Mouse (Mus musculus): ENCODE measurements around the gene Ripply2. TPM values are rescaled to one million over a fixed set of nuclear protein-coding genes. Genes with fewer than 3 reads are reported as not detected.

Gene Ripply2
- polyA plus RNA-seq, 1 experiment = not detected

GRCm38 (mm10) chr9:87008507-87008906 is 6.8 kb upstream of the Ripply2 start:
- H3K27ac ChIP-seq (ENCODE audit: insufficient read depth, low read depth, low read length) = no peak overlapping the region
- TF ChIP-seq POLR2A (IDR thresholded peaks at IDR 0.05; ENCODE audit: insufficient read depth, low read depth, low read length) (no peak), CTCF (IDR thresholded peaks at IDR 0.05; ENCODE audit: insufficient read depth, low read depth, low read length) (no peak)
- WGBS = 55% methylated on average over 6 of the region's 6 CpGs
- no peak overlapping the region for H3K4me3 ChIP-seq (ENCODE audit: insufficient read depth, low read depth, low read length)
- H3K4me1 ChIP-seq (ENCODE audit: control insufficient read depth, insufficient read depth, low read length) = peaks cover 2% of the 10 kb centered on the region; the same call in 1 of the 2 replicates

DNA sequence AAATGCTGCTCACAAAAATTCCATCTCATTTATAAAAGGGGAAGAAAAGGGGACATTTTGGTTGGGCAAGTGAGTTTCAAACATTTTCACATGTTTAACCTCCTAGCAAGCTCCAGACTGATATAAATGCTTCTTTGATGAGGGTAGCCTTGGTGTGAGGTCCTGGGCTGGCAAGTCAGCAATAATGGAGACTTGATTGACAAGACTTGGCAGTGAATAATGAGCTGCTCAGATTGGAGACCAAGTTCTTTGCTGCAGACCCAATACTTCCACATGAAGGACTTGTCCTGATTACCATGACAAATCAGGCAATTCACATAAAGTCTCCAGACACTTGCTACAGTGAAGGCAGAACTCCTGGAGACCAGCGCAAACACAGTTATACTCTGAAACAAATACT is 6.4 kb upstream of the Ripply2 start:
- WGBS = 85% methylated on average over 1 of the region's 1 CpGs
- H3K4me3 ChIP-seq (ENCODE audit: insufficient read depth, low read depth, low read length) = no peak overlapping the region
- peaks cover 2% of the 10 kb centered on the region; the same call in 1 of the 2 replicates for H3K4me1 ChIP-seq (ENCODE audit: control insufficient read depth, insufficient read depth, low read length)
- TF ChIP-seq POLR2A (IDR thresholded peaks at IDR 0.05; ENCODE audit: insufficient read depth, low read depth, low read length) (no peak), CTCF (IDR thresholded peaks at IDR 0.05; ENCODE audit: insufficient read depth, low read depth, low read length) (no peak)
- H3K27ac ChIP-seq (ENCODE audit: insufficient read depth, low read depth, low read length) = no peak overlapping the region

DNA sequence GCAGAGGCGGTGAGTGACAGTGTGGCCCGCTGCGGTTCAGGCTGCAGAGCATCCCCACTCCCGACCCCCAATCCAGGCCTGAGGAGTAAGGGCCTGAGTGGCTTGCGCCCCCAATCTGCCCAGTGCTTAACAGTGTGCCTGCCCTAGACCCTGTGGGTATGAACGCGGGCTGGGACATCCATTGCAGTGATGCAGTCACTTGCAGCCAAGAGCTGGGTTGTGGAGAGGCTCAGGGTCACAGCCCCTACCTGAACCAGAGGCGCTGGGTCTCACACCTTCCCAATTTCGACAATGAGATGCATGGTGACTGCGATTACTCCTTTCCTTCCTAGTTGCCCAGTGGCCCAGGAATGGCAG is 579 bp downstream of the Ripply2 start:
- TF ChIP-seq CTCF (IDR thresholded peaks at IDR 0.05; ENCODE audit: insufficient read depth, low read depth, low read length) (no peak), POLR2A (IDR thresholded peaks at IDR 0.05; ENCODE audit: insufficient read depth, low read depth, low read length) (no peak; the same call in 1 of the 2 replicates)
- 8% methylated on average over 10 of the region's 10 CpGs for WGBS
- Histone ChIP-seq H3K27ac (ENCODE audit: insufficient read depth, low read depth, low read length) (peak overlapping the region; percentile 77), H3K4me3 (ENCODE audit: insufficient read depth, low read depth, low read length) (peak overlapping the region; percentile 56), H3K4me1 (ENCODE audit: control insufficient read depth, insufficient read depth, low read length) (peaks cover 4% of the 10 kb centered on the region)

DNA sequence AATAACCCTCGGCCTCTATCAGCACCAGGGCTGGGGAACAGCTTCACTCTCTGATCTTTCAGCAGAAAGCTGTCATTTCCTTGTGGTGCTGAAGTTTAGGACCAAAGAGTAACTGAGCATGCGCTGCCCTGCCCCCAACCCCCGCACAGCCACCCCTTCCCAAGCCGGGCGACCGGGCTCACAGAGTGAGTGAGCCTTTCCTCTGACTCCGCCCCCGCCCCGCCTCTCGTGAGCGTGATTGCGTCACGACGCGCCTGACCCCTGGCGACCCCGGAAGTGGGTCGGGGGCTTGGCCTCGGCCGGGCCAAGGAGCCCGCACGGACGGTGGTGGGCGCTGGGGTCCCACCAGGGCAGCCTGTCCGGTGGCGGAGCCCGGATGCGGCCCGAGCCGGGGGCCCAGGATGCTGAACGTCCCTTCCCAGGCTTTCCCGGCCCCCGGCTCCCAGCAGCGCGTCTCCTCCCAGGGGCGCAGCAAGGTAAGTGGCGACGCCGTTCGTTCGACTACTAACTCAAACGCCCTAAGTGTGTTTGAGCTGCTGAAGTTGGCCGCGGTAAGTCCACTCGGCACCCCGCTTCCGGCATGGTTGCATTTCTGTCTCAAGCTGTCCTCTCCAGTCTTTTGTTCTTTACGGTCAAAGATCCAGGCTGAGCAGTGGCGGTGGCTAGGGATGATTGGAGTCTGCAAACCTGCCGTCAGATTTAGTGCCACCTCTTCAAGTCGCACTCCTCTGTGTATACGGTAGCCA is 6.6 kb downstream of the Ripply2 start, which contains the start of gene Cyb5r4:
TSS of gene Cyb5r4 (plus strand) at position 237 of the 746 bp plus-strand sequence.
- Histone ChIP-seq H3K4me3 (ENCODE audit: insufficient read depth, low read depth, low read length) (peak within 1 kb of the TSS; percentile 87), H3K4me1 (ENCODE audit: control insufficient read depth, insufficient read depth, low read length) (peaks cover 4% of the 10 kb centered on the region), H3K27ac (ENCODE audit: insufficient read depth, low read depth, low read length) (no peak within 1 kb of the TSS)
- peak; percentile 76 for TF ChIP-seq POLR2A (IDR thresholded peaks at IDR 0.05; ENCODE audit: insufficient read depth, low read depth, low read length)
- no peak; the same call in 1 of the 2 replicates for TF ChIP-seq CTCF (IDR thresholded peaks at IDR 0.05; ENCODE audit: insufficient read depth, low read depth, low read length)
- under 1% methylated on average over 52 of the region's 52 CpGs for WGBS

DNA sequence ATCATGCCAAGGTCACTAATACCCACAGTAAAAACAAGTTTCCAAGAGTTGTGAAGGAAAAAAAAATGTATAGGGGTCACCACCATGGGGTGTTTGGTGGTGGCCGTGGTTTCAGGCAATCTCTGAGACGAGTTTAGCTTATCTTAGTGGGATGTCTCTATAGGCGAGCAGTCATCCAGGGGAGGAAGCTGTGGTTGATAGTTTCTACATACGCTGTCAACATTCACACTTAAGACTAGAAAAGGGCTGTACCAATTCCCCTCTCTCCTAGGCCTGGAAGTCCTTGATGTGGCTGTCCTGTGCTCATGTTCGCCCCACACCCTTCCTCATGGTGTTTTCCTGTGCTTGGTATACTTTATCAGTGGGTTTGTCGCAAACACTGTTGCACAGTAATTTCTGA is 10.4 kb downstream of the Ripply2 start:
- no peak overlapping the region for H3K27ac ChIP-seq (ENCODE audit: insufficient read depth, low read depth, low read length)
- TF ChIP-seq POLR2A (IDR thresholded peaks at IDR 0.05; ENCODE audit: insufficient read depth, low read depth, low read length) (no peak), CTCF (IDR thresholded peaks at IDR 0.05; ENCODE audit: insufficient read depth, low read depth, low read length) (no peak)
- H3K4me1 ChIP-seq (ENCODE audit: control insufficient read depth, insufficient read depth, low read length) = no peaks in the 10 kb centered on the region
- WGBS = 88% methylated on average over 6 of the region's 6 CpGs
- no peak overlapping the region for H3K4me3 ChIP-seq (ENCODE audit: insufficient read depth, low read depth, low read length)

- no peaks in the 10 kb centered on the region for H3K4me1 ChIP-seq (ENCODE audit: control insufficient read depth, insufficient read depth, low read length)
- TF ChIP-seq CTCF (IDR thresholded peaks at IDR 0.05; ENCODE audit: insufficient read depth, low read depth, low read length) (no peak), POLR2A (IDR thresholded peaks at IDR 0.05; ENCODE audit: insufficient read depth, low read depth, low read length) (no peak)
- H3K27ac ChIP-seq (ENCODE audit: insufficient read depth, low read depth, low read length) = no peak overlapping the region
- no peak overlapping the region for H3K4me3 ChIP-seq (ENCODE audit: insufficient read depth, low read depth, low read length)
- WGBS = 45% methylated on average over 8 of the region's 8 CpGs
Measured at GRCm38 (mm10) chr9:87027423-87028084, 12.2 kb downstream of the Ripply2 start.

GRCm38 (mm10) chr9:87032196-87032595 is 16.9 kb downstream of the Ripply2 start:
- Histone ChIP-seq H3K4me3 (ENCODE audit: insufficient read depth, low read depth, low read length) (no peak overlapping the region), H3K27ac (ENCODE audit: insufficient read depth, low read depth, low read length) (no peak overlapping the region), H3K4me1 (ENCODE audit: control insufficient read depth, insufficient read depth, low read length) (no peaks in the 10 kb centered on the region)
- WGBS = 82% methylated on average over 4 of the region's 4 CpGs
- TF ChIP-seq POLR2A (IDR thresholded peaks at IDR 0.05; ENCODE audit: insufficient read depth, low read depth, low read length) = no peak
- no peak for TF ChIP-seq CTCF (IDR thresholded peaks at IDR 0.05; ENCODE audit: insufficient read depth, low read depth, low read length)

- TF ChIP-seq CTCF (IDR thresholded peaks at IDR 0.05; ENCODE audit: insufficient read depth, low read depth, low read length) (no peak), POLR2A (IDR thresholded peaks at IDR 0.05; ENCODE audit: insufficient read depth, low read depth, low read length) (no peak)
- WGBS = 65% methylated on average over 2 of the region's 2 CpGs
- no peak overlapping the region for H3K4me3 ChIP-seq (ENCODE audit: insufficient read depth, low read depth, low read length)
Measured at GRCm38 (mm10) chr9:87034831-87035580, 19.7 kb downstream of the Ripply2 start.

More at GRCm38 (mm10) chr9:87034831-87035580, 19.7 kb downstream of the Ripply2 start:
- H3K27ac ChIP-seq (ENCODE audit: insufficient read depth, low read depth, low read length) = no peak overlapping the region
- H3K4me1 ChIP-seq (ENCODE audit: control insufficient read depth, insufficient read depth, low read length) = no peaks in the 10 kb centered on the region

Measured in olfactory bulb, adult 2 months (tissue).